Mouse (Mus musculus) splenic B cell, adult 2 months (primary cell): Measurements from ENCODE around the gene Nvl.

ENCODE experiments used
- DNase-seq: peaks from one replicate; pipeline ENCODE4 v3.0.0-alpha.2; 2011; ENCODE audit warnings: low read depth, low spot score
- H3K27me3 ChIP-seq: 2 replicates; pipeline ENCODE4 v1.6.1; 2012; ENCODE audit warnings: mild to moderate bottlenecking, low read length, moderate library complexity, mixed read lengths; ENCODE audit not compliant: control insufficient read depth, poor library complexity, insufficient read depth, severe bottlenecking
- H3K36me3 ChIP-seq: 2 replicates; pipeline ENCODE4 v1.6.1; 2012; ENCODE audit warnings: mild to moderate bottlenecking, low read length, moderate library complexity, mixed read lengths; ENCODE audit not compliant: control insufficient read depth, poor library complexity, insufficient read depth, severe bottlenecking

Nvl gene

DNA sequence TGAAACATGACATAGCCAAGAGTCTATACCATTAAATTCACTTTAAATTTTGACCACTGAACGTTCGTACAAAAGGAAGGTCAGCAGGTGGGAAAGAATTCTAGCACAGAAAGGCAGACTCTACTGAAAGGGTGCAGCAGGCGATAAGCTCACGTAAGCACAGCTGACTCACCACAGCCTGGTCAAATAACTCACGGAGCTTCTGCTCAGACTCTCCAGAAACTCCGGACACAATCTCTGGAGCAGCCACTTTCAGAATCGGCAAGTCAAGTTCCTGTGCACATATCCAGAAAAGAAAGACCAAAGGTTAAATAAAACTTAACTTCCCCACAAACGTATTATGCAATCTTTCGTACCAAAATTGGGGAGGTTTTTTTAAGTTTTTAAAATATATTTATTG is 17.2 kb downstream of the Nvl start:
- H3K27me3 ChIP-seq: no peaks in the 10 kb centered on the region
- DNase-seq: no peak
- H3K36me3 ChIP-seq: peaks cover 13% of the 10 kb centered on the region; the same call in 1 of the 2 replicates

DNA sequence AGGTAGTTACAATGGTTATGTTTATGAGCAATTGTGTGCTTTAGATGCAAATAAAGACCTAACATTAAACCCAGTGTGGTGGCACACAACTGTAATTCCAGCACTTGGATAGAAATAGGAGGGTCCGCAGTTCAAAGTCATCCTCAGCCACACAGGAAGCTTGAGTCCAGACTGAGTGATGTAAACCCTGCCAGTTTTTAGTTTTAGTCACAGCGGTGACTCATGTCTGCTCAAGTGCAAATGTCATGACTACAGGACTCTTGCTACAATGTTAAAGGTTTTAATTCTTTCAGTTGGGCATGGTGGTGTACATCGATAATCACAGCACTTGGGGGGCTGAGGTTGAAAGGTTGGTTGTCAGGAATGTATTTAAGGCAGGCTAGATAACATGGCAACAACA is 18.1 kb downstream of the Nvl start:
- no peak for DNase-seq
- Histone ChIP-seq H3K27me3 (no peaks in the 10 kb centered on the region), H3K36me3 (peaks cover 15% of the 10 kb centered on the region; the same call in 1 of the 2 replicates)

DNA sequence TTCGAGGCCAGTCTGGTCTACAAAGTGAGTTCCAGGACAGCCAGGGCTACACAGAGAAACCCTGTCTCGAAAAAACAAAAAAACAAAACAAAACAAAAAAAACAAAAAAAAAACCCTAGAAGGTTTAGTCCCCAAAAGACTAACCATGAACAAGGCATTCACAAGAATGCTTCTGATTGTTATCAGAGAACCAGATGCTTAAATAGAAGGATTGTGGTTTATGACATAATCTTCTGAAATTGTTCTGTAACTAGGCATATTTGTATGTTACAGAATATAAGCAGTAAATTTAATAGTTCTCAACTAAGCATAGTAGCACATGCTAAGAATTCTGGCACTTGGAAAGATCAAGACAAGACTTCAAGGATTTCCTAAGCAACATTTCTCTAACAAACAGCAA is 19.9 kb downstream of the Nvl start:
- no peak for DNase-seq
- no peaks in the 10 kb centered on the region for H3K27me3 ChIP-seq
- H3K36me3 ChIP-seq: peaks cover 21% of the 10 kb centered on the region

DNA sequence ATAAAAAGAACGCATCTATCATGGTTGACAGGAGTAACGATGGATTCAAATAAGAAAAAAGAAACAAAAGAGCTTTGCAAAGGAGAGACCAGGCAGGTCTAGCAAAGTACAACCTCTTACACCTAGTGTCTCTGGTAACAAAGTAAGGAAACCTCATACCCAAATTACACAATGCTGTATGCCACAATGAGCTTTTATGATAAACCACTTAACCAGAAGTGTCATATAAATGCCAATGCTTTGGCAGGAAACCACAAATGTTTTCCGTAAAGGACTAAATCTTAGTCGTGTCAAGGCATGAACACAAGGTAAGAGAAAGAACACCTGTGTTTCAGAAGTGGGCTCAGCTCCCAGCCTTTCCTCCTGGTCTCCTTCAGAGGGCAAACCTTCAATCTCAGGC is 26.9 kb downstream of the Nvl start:
- Histone ChIP-seq H3K36me3 (peaks cover 18% of the 10 kb centered on the region), H3K27me3 (no peaks in the 10 kb centered on the region)
- no peak for DNase-seq

DNA sequence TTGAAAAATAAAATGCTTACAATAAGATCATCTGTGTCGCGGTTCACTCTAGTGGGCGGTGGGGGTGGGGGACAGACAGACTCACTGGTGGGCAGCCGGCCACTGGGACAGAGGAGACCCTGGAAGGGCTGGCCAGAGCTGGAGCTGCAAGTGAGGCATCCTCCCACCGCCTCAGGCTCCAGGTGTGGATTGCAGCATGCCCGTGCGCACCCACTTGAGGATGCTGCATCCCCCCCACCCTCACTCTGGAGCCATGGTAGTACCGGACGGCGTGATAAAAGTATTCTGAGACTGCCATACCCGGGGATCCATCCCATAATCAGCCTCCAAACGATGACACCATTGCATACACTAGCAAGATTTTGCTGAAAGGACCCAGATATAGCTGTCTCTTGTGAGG is 54.0 kb downstream of the Nvl start:
- H3K36me3 ChIP-seq: peaks cover 12% of the 10 kb centered on the region
- DNase-seq: no peak
- H3K27me3 ChIP-seq: no peaks in the 10 kb centered on the region

DNA sequence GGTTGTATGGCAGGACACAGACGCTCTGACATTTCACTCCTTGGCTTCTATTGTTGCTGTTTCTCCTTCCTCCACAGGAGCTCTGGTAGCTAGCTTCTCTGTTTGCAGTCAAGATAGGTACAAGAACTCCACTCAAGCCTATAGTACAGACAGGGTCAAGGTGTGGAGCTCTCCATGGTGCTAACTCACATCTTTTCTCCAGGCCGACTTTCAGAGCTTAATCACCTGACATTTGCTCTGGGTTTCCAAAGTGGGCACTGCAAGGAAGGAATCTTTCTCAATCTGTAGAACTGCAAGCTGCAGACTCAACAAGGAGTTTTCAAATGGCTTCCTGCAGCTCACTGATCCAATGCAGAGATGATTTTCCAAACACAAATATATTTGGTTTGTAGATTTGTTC is 60.0 kb downstream of the Nvl start:
- H3K36me3 ChIP-seq: no peaks in the 10 kb centered on the region
- H3K27me3 ChIP-seq: no peaks in the 10 kb centered on the region
- DNase-seq: no peak

DNA sequence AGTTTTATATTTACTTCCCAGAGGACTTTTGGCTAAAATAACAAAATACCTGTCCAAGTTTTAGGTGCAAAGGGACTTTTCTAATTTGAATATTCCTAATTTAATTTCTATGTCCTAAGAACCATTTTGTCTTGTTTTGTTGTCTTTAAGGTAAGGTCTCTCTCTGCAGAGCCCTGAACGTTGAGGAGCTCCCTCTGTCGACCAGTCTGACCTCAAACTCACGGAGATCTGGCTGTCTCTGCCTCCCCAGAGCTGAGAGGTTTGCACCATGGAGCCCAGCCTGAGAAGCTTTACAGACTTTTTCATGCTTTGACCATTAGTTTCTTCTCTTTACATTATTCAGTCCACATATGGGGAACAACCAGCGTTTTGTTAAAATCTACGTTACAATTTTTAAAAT is 70.9 kb downstream of the Nvl start:
- Histone ChIP-seq H3K36me3 (no peaks in the 10 kb centered on the region), H3K27me3 (no peaks in the 10 kb centered on the region)
- peak; percentile 15 for DNase-seq

DNA sequence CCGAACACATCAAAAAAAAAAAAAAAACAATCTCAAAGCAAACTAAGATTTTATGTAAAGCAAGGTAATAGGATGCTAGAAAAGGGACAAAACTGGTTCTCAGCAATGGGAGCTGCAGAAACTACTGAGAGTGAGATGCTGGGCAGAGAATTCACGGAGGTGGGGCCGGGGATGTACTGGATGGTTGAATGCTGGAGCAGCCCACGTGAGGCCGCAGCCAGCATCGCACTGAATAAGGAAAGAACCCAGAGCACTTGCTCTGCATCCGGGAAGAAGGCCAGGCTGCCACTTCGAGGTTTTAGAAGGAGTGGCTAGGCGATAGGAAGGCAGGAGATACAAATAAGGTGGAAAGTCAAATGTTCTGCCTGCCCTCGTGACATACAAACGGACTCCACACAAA is 74.3 kb downstream of the Nvl start:
- Histone ChIP-seq H3K27me3 (no peaks in the 10 kb centered on the region), H3K36me3 (no peaks in the 10 kb centered on the region)
- no peak for DNase-seq

DNA sequence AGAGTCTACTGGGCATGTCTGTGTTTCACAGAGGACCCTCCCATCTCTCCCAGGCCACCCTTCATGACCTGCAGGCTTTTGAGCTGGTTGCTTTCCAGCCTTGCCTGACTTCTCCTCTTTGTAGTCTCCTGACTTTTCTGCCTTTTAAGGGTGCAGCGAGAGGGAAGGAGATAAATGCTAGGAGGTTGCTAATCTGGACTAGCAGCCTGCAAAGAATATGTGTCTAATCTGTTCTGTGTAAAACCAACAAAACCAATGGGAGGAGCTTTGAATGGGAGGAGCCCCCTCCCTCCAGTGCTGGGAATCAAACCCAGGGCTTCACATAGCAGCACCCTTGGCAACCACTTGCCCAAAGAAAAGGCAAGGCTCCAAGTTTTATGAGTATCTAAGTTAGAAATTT is 75.7 kb downstream of the Nvl start:
- no peak for DNase-seq
- no peaks in the 10 kb centered on the region for H3K27me3 ChIP-seq
- no peaks in the 10 kb centered on the region for H3K36me3 ChIP-seq

DNA sequence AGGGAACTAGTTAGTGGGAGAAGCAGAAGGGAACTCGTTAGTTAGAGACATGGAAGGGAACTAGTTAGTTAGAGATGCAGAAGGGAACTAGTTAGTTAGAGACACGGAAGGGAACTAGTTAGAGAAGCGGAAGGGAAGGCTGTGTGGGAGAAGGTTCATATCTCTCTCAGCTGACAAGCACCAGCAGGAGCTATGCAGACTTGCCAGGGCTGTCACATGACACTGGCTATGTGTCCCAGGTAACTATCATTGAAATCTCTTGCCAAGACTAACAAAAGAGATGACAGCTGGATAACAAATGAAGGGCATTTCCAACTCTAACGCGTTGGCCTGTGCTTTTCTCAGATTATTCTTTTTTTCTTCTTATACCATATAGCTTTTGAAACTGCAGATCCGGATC is 79.4 kb downstream of the Nvl start:
- Histone ChIP-seq H3K27me3 (no peaks in the 10 kb centered on the region), H3K36me3 (no peaks in the 10 kb centered on the region)
- DNase-seq: no peak

DNA sequence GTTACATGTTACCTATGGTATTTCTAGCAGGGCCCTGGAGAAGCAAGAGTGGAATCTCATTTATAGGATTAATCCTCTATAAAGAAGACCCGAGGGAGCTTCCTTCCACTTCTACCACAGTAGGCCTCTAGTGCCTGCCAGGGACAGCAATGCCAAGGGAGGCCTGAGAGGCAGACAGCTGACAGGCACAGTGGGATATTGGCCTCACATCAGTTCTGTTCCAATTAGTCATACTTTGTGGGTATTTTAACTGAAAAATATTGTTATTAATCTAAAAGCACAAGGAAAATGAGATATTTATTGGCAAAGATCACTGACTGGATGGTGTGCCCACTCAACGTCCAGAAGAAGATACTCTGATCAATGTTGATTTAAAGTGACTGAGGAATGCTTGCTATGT is 80.0 kb downstream of the Nvl start:
- DNase-seq: no peak
- no peaks in the 10 kb centered on the region for H3K27me3 ChIP-seq
- H3K36me3 ChIP-seq: no peaks in the 10 kb centered on the region

DNA sequence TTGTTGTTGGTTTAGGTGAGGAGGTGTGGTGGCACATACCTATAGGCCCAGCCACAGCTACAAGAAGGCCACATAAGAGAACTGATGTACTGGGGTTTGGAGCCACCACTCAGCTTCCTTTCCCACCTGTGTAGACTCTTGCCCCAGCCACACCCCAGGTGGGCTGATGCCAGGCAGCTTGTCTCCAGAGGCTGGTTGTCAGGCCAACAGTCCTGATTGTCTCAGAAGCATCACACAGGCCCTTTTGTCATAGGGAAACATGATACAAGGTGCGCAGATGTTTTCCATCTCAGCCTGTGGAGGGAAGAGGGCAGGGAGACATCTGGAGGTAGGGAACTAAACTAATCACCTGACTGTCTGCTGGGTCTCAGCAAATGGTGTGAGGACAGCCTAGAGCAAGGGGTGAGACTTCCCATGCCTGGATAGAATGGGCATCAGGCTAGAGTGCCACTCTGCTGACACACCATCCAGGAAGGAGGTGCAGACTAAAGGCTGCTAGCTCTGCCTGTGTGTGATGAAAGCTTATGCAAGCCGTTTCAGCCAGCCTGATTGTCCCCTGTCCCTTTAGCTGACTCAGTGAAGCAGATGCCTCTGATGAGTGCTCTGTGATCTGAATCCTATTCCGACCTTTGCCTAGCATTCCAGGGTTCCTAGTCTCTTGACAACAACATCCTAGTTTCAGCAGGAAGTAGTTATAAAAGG is 82.1 kb downstream of the Nvl start:
- no peak for DNase-seq
- H3K27me3 ChIP-seq: no peaks in the 10 kb centered on the region
- H3K36me3 ChIP-seq: no peaks in the 10 kb centered on the region

DNA sequence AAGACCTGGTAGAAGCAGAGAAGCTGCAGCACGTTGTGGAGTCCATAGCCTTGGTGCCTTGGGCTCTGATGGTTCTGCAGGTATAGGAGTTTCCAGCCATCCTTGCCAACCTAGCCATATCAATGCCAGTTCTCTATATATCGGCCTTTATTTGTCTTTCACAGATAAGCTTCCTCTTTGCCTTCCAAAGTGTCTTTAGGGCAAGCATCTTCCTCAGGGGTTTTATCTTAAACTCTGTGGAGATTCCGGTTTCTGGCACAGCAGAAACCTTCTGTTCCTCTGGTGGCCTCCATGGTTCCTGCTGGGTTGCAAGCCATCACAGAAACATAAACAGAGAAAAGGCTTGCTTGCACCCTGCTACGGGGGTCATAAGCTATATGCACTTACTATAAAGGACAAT is 91.1 kb downstream of the Nvl start:
- Histone ChIP-seq H3K27me3 (no peaks in the 10 kb centered on the region), H3K36me3 (no peaks in the 10 kb centered on the region)
- no peak for DNase-seq

DNA sequence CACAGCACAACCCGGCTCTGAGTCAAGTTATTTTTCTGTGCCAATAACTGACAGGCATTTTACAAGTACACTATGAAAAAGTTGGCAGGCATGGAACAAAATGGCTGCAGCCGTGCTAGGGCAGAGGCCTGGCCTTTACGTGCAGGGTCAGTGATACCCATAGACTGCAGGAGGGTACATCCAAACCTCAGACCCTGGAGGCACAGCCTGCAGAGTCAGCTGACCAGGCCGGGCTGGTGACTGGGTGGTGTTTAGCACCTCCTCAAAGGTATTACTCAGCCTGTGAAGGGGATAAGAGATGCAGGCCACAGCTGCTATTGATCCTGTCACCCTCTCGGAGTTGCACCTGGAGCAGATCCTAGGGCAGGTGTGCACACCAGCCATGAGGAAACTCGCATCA is 93.1 kb downstream of the Nvl start, which contains the start of gene 9130409I23Rik:
9130409I23Rik (plus strand) TSS at position 301 of the 400 bp plus-strand sequence.
- Histone ChIP-seq H3K36me3 (no peaks in the 10 kb centered on the region), H3K27me3 (no peaks in the 10 kb centered on the region)
- DNase-seq: no peak

DNA sequence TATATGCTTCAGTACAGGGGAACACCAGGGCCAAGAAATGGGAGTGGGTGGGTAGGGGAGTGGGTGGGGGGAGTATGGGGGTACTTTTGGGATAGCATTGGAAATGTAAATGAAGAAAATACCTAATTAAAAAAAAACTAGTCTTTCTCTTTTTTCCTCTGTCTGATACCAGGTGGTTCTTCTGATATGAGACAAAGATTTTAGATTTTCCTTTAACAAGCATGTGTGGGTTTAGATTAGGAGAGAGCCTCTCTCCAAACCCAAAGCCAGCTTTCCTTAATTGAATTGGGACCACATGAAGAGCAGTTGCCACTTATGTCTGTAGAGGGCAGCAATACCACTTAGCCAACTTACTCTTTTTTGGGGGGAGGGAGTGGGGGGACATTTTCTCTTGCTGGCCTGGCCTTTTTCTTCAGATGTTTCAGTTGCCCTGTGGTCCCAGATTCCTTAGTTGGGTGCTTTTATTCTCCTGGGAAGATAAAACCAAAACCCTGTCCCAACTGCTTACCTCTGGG is 94.6 kb downstream of the Nvl start:
- Histone ChIP-seq H3K27me3 (no peaks in the 10 kb centered on the region), H3K36me3 (no peaks in the 10 kb centered on the region)
- DNase-seq: peak; percentile 11

DNA sequence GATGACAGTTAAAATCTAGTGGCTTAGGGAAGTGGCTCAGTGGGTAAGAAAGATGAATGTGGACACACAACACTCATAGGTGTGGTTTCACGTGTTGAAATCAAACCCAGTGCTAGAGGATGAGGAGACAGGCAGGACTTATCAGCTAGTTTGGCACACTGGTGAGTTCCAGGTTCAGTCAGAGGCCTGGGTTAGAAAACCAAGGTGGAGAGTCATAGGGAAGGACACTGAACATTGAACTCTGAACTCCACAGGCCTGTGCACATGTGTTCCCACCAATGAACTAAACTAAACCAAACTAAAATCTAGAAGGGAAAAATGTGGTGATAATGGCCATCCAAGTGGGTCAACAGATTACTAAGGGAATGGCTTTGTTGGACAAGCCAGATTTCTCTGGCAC is 96.5 kb downstream of the Nvl start:
- Histone ChIP-seq H3K36me3 (no peaks in the 10 kb centered on the region), H3K27me3 (no peaks in the 10 kb centered on the region)
- no peak for DNase-seq
